Mouse (Mus musculus) liver, adult 2 months (tissue): Measurements from ENCODE around the gene Dus1l. TPM values are rescaled to one million over a fixed set of nuclear protein-coding genes. Genes with fewer than 3 reads are reported as not detected.

ENCODE experiments used
- DNase-seq: peaks from one replicate; pipeline ENCODE4 v3.0.0-alpha.2; 2011; ENCODE audit warnings: low read depth, low spot score; ENCODE audit errors: extremely low read depth
- H3K27ac ChIP-seq: fragments of 200-500 bp; replicated peaks from 2 replicates; pipeline ENCODE4 v1.5.1; 2012; ENCODE audit warnings: low read depth, mild to moderate bottlenecking, control low read depth, inconsistent platforms, low read length; ENCODE audit not compliant: insufficient read depth
- H3K27me3 ChIP-seq: fragments of 200-500 bp; 2 replicates; pipeline ENCODE4 v1.6.1; 2012; ENCODE audit warnings: mild to moderate bottlenecking, moderate library complexity, low read length, inconsistent platforms; ENCODE audit not compliant: control insufficient read depth, insufficient read depth
- H3K36me3 ChIP-seq: fragments of 200-500 bp; 2 replicates; pipeline ENCODE4 v1.6.1; 2012; ENCODE audit warnings: low read length, inconsistent platforms; ENCODE audit not compliant: control insufficient read depth, insufficient read depth
- H3K4me1 ChIP-seq: fragments of 200-500 bp; 2 replicates; pipeline ENCODE4 v1.6.1; 2011; ENCODE audit warnings: low read length; ENCODE audit not compliant: control insufficient read depth, insufficient read depth
- H3K4me3 ChIP-seq: fragments of 200-500 bp; 2 replicates; pipeline ENCODE4 v1.5.1; 2011; ENCODE audit warnings: low read depth, mild to moderate bottlenecking, control low read depth, low read length, moderate library complexity; ENCODE audit not compliant: insufficient read depth
- H3K79me2 ChIP-seq: fragments of 200-500 bp; 2 replicates; pipeline ENCODE4 v1.6.1; 2012; ENCODE audit warnings: inconsistent platforms, mild to moderate bottlenecking, low read length, moderate library complexity; ENCODE audit not compliant: control insufficient read depth, insufficient read depth
- H3K9ac ChIP-seq: fragments of 200-500 bp; 2 replicates; pipeline ENCODE4 v1.6.1; 2012; ENCODE audit warnings: low read depth, mild to moderate bottlenecking, control low read depth, inconsistent platforms, low read length
- CTCF ChIP-seq: fragments of 200-500 bp; IDR thresholded peaks from 2 replicates; pipeline ENCODE4 v1.5.1; 2011; ENCODE audit warnings: low read depth, low read length, control low read depth
- POLR2A ChIP-seq: fragments of 200-500 bp; IDR thresholded peaks from 2 replicates; pipeline ENCODE4 v1.6.1; 2011; ENCODE audit warnings: low read length, control low read depth; ENCODE audit not compliant: insufficient read depth; ENCODE audit errors: extremely low read depth
- WGBS: fragments of 180-500 bp; shearing (Covaris S2); methylation state at CpG from one replicate; pipeline ENCODE4 v1.1.7; 2018; 5-methylcytosine and 5-hydroxymethylcytosine counted together
- polyA plus RNA-seq: library from polyadenylated mRNA; depleted of rRNA; stranded (reverse); fragments of >200 nt; gene quantifications from 2 replicates; pipeline ENCODE4 v1.2.3, GENCODE M21; 2012; rRNA removed
- total RNA-seq: library from RNA; depleted of rRNA; stranded (reverse); fragments of >200 nt; gene quantifications from 2 replicates; pipeline ENCODE4 v1.2.3, GENCODE M21; 2014; rRNA removed

The Dus1l gene
- total and polyA plus RNA-seq, 2 experiments, result 52.1 to 69.7 TPM

DNA sequence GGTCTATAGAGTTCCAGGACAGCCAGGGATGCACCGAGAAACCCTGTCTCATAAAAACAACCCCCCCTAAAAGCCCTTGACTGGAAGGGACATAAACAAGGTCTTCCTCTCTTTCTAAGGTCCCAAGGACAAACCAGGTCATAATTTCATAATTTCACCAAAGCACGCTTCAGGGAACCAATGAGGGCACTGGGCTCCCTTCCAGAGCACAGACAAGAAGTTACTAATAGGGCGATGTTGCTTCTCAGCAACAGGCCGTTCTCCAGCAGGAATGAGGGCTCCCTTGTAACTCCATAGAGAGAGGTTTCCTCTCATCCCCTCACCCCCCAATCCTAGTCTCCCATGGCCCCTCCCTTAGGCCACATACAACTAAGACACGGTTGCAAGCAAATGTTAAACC, 55.2 kb downstream of the Dus1l start:
- DNase-seq, result no peak

More for the DNA sequence above, 55.2 kb downstream of the Dus1l start:
- Histone ChIP-seq H3K36me3 (no peaks in the 10 kb centered on the region), H3K79me2 (no peaks in the 10 kb centered on the region), H3K27me3 (no peaks in the 10 kb centered on the region), H3K9ac (no peak overlapping the region), H3K27ac (no peak overlapping the region), H3K4me1 (no peaks in the 10 kb centered on the region), H3K4me3 (no peak overlapping the region)
- 89% methylated on average over 5 of the region's 5 CpGs for WGBS
- TF ChIP-seq CTCF (no peak), POLR2A (no peak)

Other genes starting within 250 kb of the Dus1l start
- 11.7 and 13.6 TPM in 2 replicates for gene Mcrip1, start 246.7 kb downstream of the Dus1l start, total RNA-seq
- gene Mcrip1, start 246.7 kb downstream of the Dus1l start, polyA plus RNA-seq, result 36.8 and 44.4 TPM in 2 replicates
- gene Ppp1r27, start 245.3 kb downstream of the Dus1l start, total RNA-seq, result 0.28 TPM in 1 of 2 replicates, not detected in the other
- not detected in 2 replicates for gene Ppp1r27, start 245.3 kb downstream of the Dus1l start, polyA plus RNA-seq
- 933 and 951 TPM in 2 replicates for gene P4hb, start 223.2 kb downstream of the Dus1l start, total RNA-seq
- 683 and 737 TPM in 2 replicates for gene P4hb, start 223.2 kb downstream of the Dus1l start, polyA plus RNA-seq
- 14.9 and 22.3 TPM in 2 replicates for gene Arhgdia, start 214.8 kb downstream of the Dus1l start, total RNA-seq
- 142 and 188 TPM in 2 replicates for gene Arhgdia, start 214.8 kb downstream of the Dus1l start, polyA plus RNA-seq
- 33.8 and 34.5 TPM in 2 replicates for gene Alyref, start 198.0 kb downstream of the Dus1l start, total RNA-seq
- gene Alyref, start 198.0 kb downstream of the Dus1l start, polyA plus RNA-seq, result 12.6 and 12.9 TPM in 2 replicates
- gene Anapc11, start 198.0 kb downstream of the Dus1l start, total RNA-seq, result 8.9 and 12.8 TPM in 2 replicates
- 57.0 and 59.4 TPM in 2 replicates for gene Anapc11, start 198.0 kb downstream of the Dus1l start, polyA plus RNA-seq
- not detected in 2 replicates for gene Npb, start 187.9 kb downstream of the Dus1l start, total RNA-seq
- gene Npb, start 187.9 kb downstream of the Dus1l start, polyA plus RNA-seq, result 2.0 and 2.7 TPM in 2 replicates
- gene Pcyt2, start 178.5 kb downstream of the Dus1l start, total RNA-seq, result 494 and 540 TPM in 2 replicates
- 1,294 and 1,652 TPM in 2 replicates for gene Pcyt2, start 178.5 kb downstream of the Dus1l start, polyA plus RNA-seq
- 31.1 and 36.3 TPM in 2 replicates for gene Sirt7, start 171.2 kb downstream of the Dus1l start, total RNA-seq
- 69.7 and 72.1 TPM in 2 replicates for gene Sirt7, start 171.2 kb downstream of the Dus1l start, polyA plus RNA-seq
- 41.9 and 44.2 TPM in 2 replicates for gene Mafg, start 162.8 kb downstream of the Dus1l start, total RNA-seq
- 60.5 and 64.2 TPM in 2 replicates for gene Mafg, start 162.8 kb downstream of the Dus1l start, polyA plus RNA-seq
- gene Pycr1, start 152.6 kb downstream of the Dus1l start, total RNA-seq, result 0.47 and 2.6 TPM in 2 replicates
- 0.25 and 0.61 TPM in 2 replicates for gene Pycr1, start 152.6 kb downstream of the Dus1l start, polyA plus RNA-seq
- gene Myadml2, start 148.2 kb downstream of the Dus1l start, total RNA-seq, result not detected in 2 replicates
- not detected in 2 replicates for gene Myadml2, start 148.2 kb downstream of the Dus1l start, polyA plus RNA-seq
- gene Notum, start 135.2 kb downstream of the Dus1l start, total RNA-seq, result 29.8 and 34.9 TPM in 2 replicates
- 56.0 and 61.6 TPM in 2 replicates for gene Notum, start 135.2 kb downstream of the Dus1l start, polyA plus RNA-seq
- 49.3 and 56.6 TPM in 2 replicates for gene Aspscr1, start 123.4 kb downstream of the Dus1l start, total RNA-seq
- 131 and 142 TPM in 2 replicates for gene Aspscr1, start 123.4 kb downstream of the Dus1l start, polyA plus RNA-seq
- gene Cenpx, start 82.7 kb downstream of the Dus1l start, total RNA-seq, result 20.3 and 20.5 TPM in 2 replicates
- 63.4 and 74.6 TPM in 2 replicates for gene Cenpx, start 82.7 kb downstream of the Dus1l start, polyA plus RNA-seq
- gene Lrrc45, start 82.5 kb downstream of the Dus1l start, total RNA-seq, result 4.4 and 5.1 TPM in 2 replicates
- 7.4 and 9.8 TPM in 2 replicates for gene Lrrc45, start 82.5 kb downstream of the Dus1l start, polyA plus RNA-seq
- gene Rac3, start 74.9 kb downstream of the Dus1l start, total RNA-seq, result 0.20 and 0.55 TPM in 2 replicates
- gene Rac3, start 74.9 kb downstream of the Dus1l start, polyA plus RNA-seq, result 0.72 and 1.1 TPM in 2 replicates
- 215 and 230 TPM in 2 replicates for gene Dcxr, start 69.1 kb downstream of the Dus1l start, total RNA-seq
- 512 and 554 TPM in 2 replicates for gene Dcxr, start 69.1 kb downstream of the Dus1l start, polyA plus RNA-seq
- not detected in 2 replicates for gene Cbr2, start 64.3 kb downstream of the Dus1l start, total RNA-seq
- 0.28 and 0.86 TPM in 2 replicates for gene Cbr2, start 64.3 kb downstream of the Dus1l start, polyA plus RNA-seq
- gene Hmga1b, start 33.6 kb downstream of the Dus1l start, total RNA-seq, result 0.54 and 0.55 TPM in 2 replicates
- 0.07 and 0.12 TPM in 2 replicates for gene Hmga1b, start 33.6 kb downstream of the Dus1l start, polyA plus RNA-seq
- 3.1 and 5.7 TPM in 2 replicates for gene Rfng, start 12.2 kb downstream of the Dus1l start, total RNA-seq
- 25.1 and 28.3 TPM in 2 replicates for gene Rfng, start 12.2 kb downstream of the Dus1l start, polyA plus RNA-seq
- 81.9 and 89.7 TPM in 2 replicates for gene Gps1, start 12.1 kb downstream of the Dus1l start, total RNA-seq
- gene Gps1, start 12.1 kb downstream of the Dus1l start, polyA plus RNA-seq, result 97.9 and 99.5 TPM in 2 replicates
- gene Fasn, start 28.1 kb upstream of the Dus1l start, total RNA-seq, result 198 and 203 TPM in 2 replicates
- 639 and 935 TPM in 2 replicates for gene Fasn, start 28.1 kb upstream of the Dus1l start, polyA plus RNA-seq
- 1.5 and 2.3 TPM in 2 replicates for gene Ccdc57, start 136.5 kb upstream of the Dus1l start, total RNA-seq
- gene Ccdc57, start 136.5 kb upstream of the Dus1l start, polyA plus RNA-seq, result 0.80 and 1.1 TPM in 2 replicates
- gene Slc16a3, start 152.1 kb upstream of the Dus1l start, total RNA-seq, result 0.28 and 0.47 TPM in 2 replicates
- 0.51 and 0.52 TPM in 2 replicates for gene Slc16a3, start 152.1 kb upstream of the Dus1l start, polyA plus RNA-seq
- gene Csnk1d, start 194.9 kb upstream of the Dus1l start, total RNA-seq, result 28.3 and 31.8 TPM in 2 replicates
- gene Csnk1d, start 194.9 kb upstream of the Dus1l start, polyA plus RNA-seq, result 34.2 and 36.4 TPM in 2 replicates
- gene Cd7, start 243.0 kb upstream of the Dus1l start, total RNA-seq, result 0.20 and 0.55 TPM in 2 replicates
- 1.5 and 3.4 TPM in 2 replicates for gene Cd7, start 243.0 kb upstream of the Dus1l start, polyA plus RNA-seq